Mouse (Mus musculus) neural tube, embryonic 11.5 days (tissue): Measurements from ENCODE around the gene Fam166a. TPM values are rescaled to one million over a fixed set of nuclear protein-coding genes. Genes with fewer than 3 reads are reported as not detected.

ENCODE experiments used
- ATAC-seq: fragments of 200-750 bp; cut with Nextera tagmentation; 2 replicates; pipeline ENCODE4 v1.8.0; 2017; ENCODE audit warnings: moderate number of reproducible peaks, mild to moderate bottlenecking, moderate TSS enrichment, moderate library complexity; ENCODE audit not compliant: insufficient read depth, low FRiP score, low TSS enrichment
- DNase-seq: peaks from one replicate; pipeline ENCODE4 v3.0.0-alpha.2; 2015; ENCODE audit warnings: low spot score
- H3K27ac ChIP-seq: fragments of 300-500 bp; sonication (generic); 2 replicates; pipeline ENCODE4 v1.5.1; 2014; ENCODE audit warnings: low read depth, mild to moderate bottlenecking, low read length
- H3K27me3 ChIP-seq: fragments of 300-500 bp; sonication (generic); 2 replicates; pipeline ENCODE4 v1.6.1; 2014; ENCODE audit warnings: mild to moderate bottlenecking, low read length, mixed read lengths; ENCODE audit not compliant: control insufficient read depth, insufficient read depth
- H3K36me3 ChIP-seq: fragments of 300-500 bp; sonication (generic); 2 replicates; pipeline ENCODE4 v1.6.1; 2014; ENCODE audit warnings: mild to moderate bottlenecking, low read length, moderate library complexity, mixed read lengths; ENCODE audit not compliant: control insufficient read depth, insufficient read depth
- H3K4me1 ChIP-seq: fragments of 300-500 bp; sonication (generic); 2 replicates; pipeline ENCODE4 v1.6.1; 2014; ENCODE audit warnings: low read length, mixed read lengths; ENCODE audit not compliant: control insufficient read depth, insufficient read depth
- H3K4me2 ChIP-seq: fragments of 300-500 bp; sonication (generic); 2 replicates; pipeline ENCODE4 v1.6.1; 2014; ENCODE audit warnings: low read depth, mild to moderate bottlenecking, moderate library complexity
- H3K4me3 ChIP-seq: fragments of 300-500 bp; sonication (generic); 2 replicates; pipeline ENCODE4 v1.5.1; 2014; ENCODE audit warnings: low read depth, low read length
- H3K9ac ChIP-seq: fragments of 300-500 bp; sonication (generic); 2 replicates; pipeline ENCODE4 v1.6.1; 2014; ENCODE audit warnings: mild to moderate bottlenecking, low read length
- H3K9me3 ChIP-seq: fragments of 300-500 bp; sonication (generic); 2 replicates; pipeline ENCODE4 v1.6.1; 2016; ENCODE audit warnings: low read length; ENCODE audit not compliant: control insufficient read depth
- WGBS: fragments of 180-500 bp; shearing (Covaris S2); extraction: QIAGEN DNeasy Blood & Tissue Kit; methylation state at CpG from one replicate; pipeline ENCODE4 v1.1.7; 2014; 5-methylcytosine and 5-hydroxymethylcytosine counted together
- polyA plus RNA-seq: library from polyadenylated mRNA; unstranded; fragments of >200 nt; fragmentation: Nextera tagmentation; extraction: Ambion mirVana; gene quantifications from 2 replicates; pipeline ENCODE4 v1.2.1, GENCODE M21; 2014

Gene Fam166a
- polyA plus RNA-seq, 1 experiment from 2014 or later: not detected

- H3K9me3 ChIP-seq: no peaks in the 10 kb centered on the region
- under 1% methylated on average over 17 of the region's 17 CpGs for WGBS
- peak overlapping the region; percentile 83 for H3K9ac ChIP-seq
- ATAC-seq (no peak), DNase-seq (no peak)
- peaks cover 47% of the 10 kb centered on the region for H3K4me1 ChIP-seq
- peaks cover 2% of the 10 kb centered on the region; the same call in 1 of the 2 replicates for H3K27me3 ChIP-seq
- H3K4me2 ChIP-seq: peak overlapping the region; percentile 53
- H3K4me3 ChIP-seq: peak overlapping the region; percentile 80
- no peaks in the 10 kb centered on the region for H3K36me3 ChIP-seq
- H3K27ac ChIP-seq: peak overlapping the region; percentile 94
These were observed 36.6 kb upstream of the Fam166a start for GRCm38 (mm10) chr2:25181891-25182397.

GRCm38 (mm10) chr2:25182664-25183063, 35.9 kb upstream of the Fam166a start:
- H3K27me3 ChIP-seq: peaks cover 2% of the 10 kb centered on the region; the same call in 1 of the 2 replicates
- H3K4me2 ChIP-seq: peak overlapping the region; percentile 53
- no peaks in the 10 kb centered on the region for H3K36me3 ChIP-seq
- no peak overlapping the region for H3K27ac ChIP-seq
- WGBS: 15% methylated on average over 6 of the region's 6 CpGs
- H3K9me3 ChIP-seq: no peaks in the 10 kb centered on the region
- ATAC-seq (no peak), DNase-seq (peak; percentile 55)
- H3K9ac ChIP-seq: peak overlapping the region; percentile 83
- H3K4me1 ChIP-seq: peaks cover 42% of the 10 kb centered on the region
- peak overlapping the region; percentile 80 for H3K4me3 ChIP-seq

GRCm38 (mm10) chr2:25183336-25183735, 35.2 kb upstream of the Fam166a start:
- no peaks in the 10 kb centered on the region for H3K36me3 ChIP-seq
- WGBS: 58% methylated on average over 2 of the region's 2 CpGs
- peaks cover 2% of the 10 kb centered on the region; the same call in 1 of the 2 replicates for H3K27me3 ChIP-seq
- DNase-seq (no peak), ATAC-seq (no peak)
- no peaks in the 10 kb centered on the region for H3K9me3 ChIP-seq
- peak overlapping the region; percentile 80 for H3K4me3 ChIP-seq
- peak overlapping the region; percentile 60 for H3K27ac ChIP-seq
- H3K4me1 ChIP-seq: peaks cover 35% of the 10 kb centered on the region
- peak overlapping the region; percentile 83; the same call in 1 of the 2 replicates for H3K9ac ChIP-seq
- H3K4me2 ChIP-seq: peak overlapping the region; percentile 53

- Histone ChIP-seq H3K4me1 (peaks cover 26% of the 10 kb centered on the region), H3K27ac (peak overlapping the region; percentile 96), H3K36me3 (no peaks in the 10 kb centered on the region), H3K9me3 (no peaks in the 10 kb centered on the region), H3K9ac (no peak overlapping the region), H3K4me3 (peak overlapping the region; percentile 80; the same call in 1 of the 2 replicates), H3K27me3 (peaks cover 1% of the 10 kb centered on the region; the same call in 1 of the 2 replicates), H3K4me2 (peak overlapping the region; percentile 83)
- ATAC-seq (no peak), DNase-seq (no peak)
- WGBS: 91% methylated on average over 7 of the region's 7 CpGs
These were observed 34.0 kb upstream of the Fam166a start for GRCm38 (mm10) chr2:25184496-25184895.

- Histone ChIP-seq H3K27me3 (no peaks in the 10 kb centered on the region), H3K4me1 (peaks cover 23% of the 10 kb centered on the region), H3K4me2 (peak overlapping the region; percentile 83), H3K27ac (peak overlapping the region; percentile 96), H3K9ac (peak overlapping the region; percentile 80), H3K9me3 (no peaks in the 10 kb centered on the region), H3K36me3 (no peaks in the 10 kb centered on the region), H3K4me3 (peak overlapping the region; percentile 42)
- peak; percentile 83 for ATAC-seq
- peak; percentile 90 for DNase-seq
- under 1% methylated on average over 63 of the region's 64 CpGs for WGBS
These were observed 32.6 kb upstream of the Fam166a start for GRCm38 (mm10) chr2:25185625-25186574.

GRCm38 (mm10) chr2:25186575-25186930, 32.0 kb upstream of the Fam166a start:
- Histone ChIP-seq H3K27me3 (no peaks in the 10 kb centered on the region), H3K9me3 (no peaks in the 10 kb centered on the region), H3K36me3 (no peaks in the 10 kb centered on the region), H3K4me3 (peak overlapping the region; percentile 42; the same call in 1 of the 2 replicates), H3K4me1 (peaks cover 23% of the 10 kb centered on the region), H3K9ac (peak overlapping the region; percentile 80; the same call in 1 of the 2 replicates), H3K27ac (peak overlapping the region; percentile 96; the same call in 1 of the 2 replicates), H3K4me2 (peak overlapping the region; percentile 83)
- ATAC-seq (no peak), DNase-seq (no peak)
- 31% methylated on average over 5 of the region's 5 CpGs for WGBS

- WGBS: 86% methylated on average over 6 of the region's 6 CpGs
- Histone ChIP-seq H3K27ac (no peak overlapping the region), H3K4me3 (no peak overlapping the region), H3K9ac (no peak overlapping the region), H3K4me1 (peaks cover 21% of the 10 kb centered on the region), H3K36me3 (no peaks in the 10 kb centered on the region), H3K9me3 (no peaks in the 10 kb centered on the region), H3K27me3 (no peaks in the 10 kb centered on the region), H3K4me2 (no peak overlapping the region)
- ATAC-seq: no peak
- DNase-seq: no peak
These were observed 30.7 kb upstream of the Fam166a start for GRCm38 (mm10) chr2:25187841-25188240.

- WGBS: 5% methylated on average over 6 of the region's 6 CpGs
- ATAC-seq (peak; percentile 57), DNase-seq (peak; percentile 84)
- H3K27ac ChIP-seq: no peak overlapping the region
- no peak overlapping the region for H3K9ac ChIP-seq
- no peaks in the 10 kb centered on the region for H3K36me3 ChIP-seq
- H3K4me3 ChIP-seq: no peak overlapping the region
- H3K4me2 ChIP-seq: no peak overlapping the region
- peaks cover 19% of the 10 kb centered on the region for H3K27me3 ChIP-seq
- H3K4me1 ChIP-seq: no peaks in the 10 kb centered on the region
- no peaks in the 10 kb centered on the region for H3K9me3 ChIP-seq
These were observed 25.2 kb upstream of the Fam166a start for GRCm38 (mm10) chr2:25193330-25193770.
